Mouse (Mus musculus): ENCODE data around the gene Apba1. TPM values are rescaled to one million over a fixed set of nuclear protein-coding genes. Genes with fewer than 3 reads are reported as not detected.

Apba1 gene
- polyA plus RNA-seq, 2 experiments, result 0.55 to 2.5 TPM

- DNase-seq (ENCODE audit: low spot score) (no peak), ATAC-seq (ENCODE audit: low FRiP score, low read depth) (no peak)
- H3K4me2 ChIP-seq (replicated peaks; ENCODE audit: low read depth, low read length, severe bottlenecking), result no peak overlapping the region
- no peak for TF ChIP-seq POLR2A (IDR thresholded peaks at IDR 0.05; ENCODE audit: borderline replicate concordance, extremely low read depth, insufficient read depth, insufficient read length)
- H3K27me3 ChIP-seq (ENCODE audit: control insufficient read depth, insufficient read depth, low read length), result no peaks in the 10 kb centered on the region
- no peaks in the 10 kb centered on the region for H3K9me3 ChIP-seq (ENCODE audit: control insufficient read depth, low read length)
- no peak overlapping the region for H3K27ac ChIP-seq (replicated peaks; ENCODE audit: low read depth, low read length)
- H3K4me1 ChIP-seq (ENCODE audit: control insufficient read depth, insufficient read depth, low read length), result no peaks in the 10 kb centered on the region
- no peak overlapping the region for H3K9ac ChIP-seq (ENCODE audit: low read depth, low read length, severe bottlenecking)
- H3K36me3 ChIP-seq (ENCODE audit: control insufficient read depth, insufficient read depth, low read length), result no peaks in the 10 kb centered on the region
- H3K4me3 ChIP-seq (replicated peaks; ENCODE audit: low read length), result no peak overlapping the region
- 82% methylated on average over 6 of the region's 6 CpGs for WGBS
Observed at GRCm38 (mm10) chr19:23946026-23946685, 187.5 kb downstream of the Apba1 start.

GRCm38 (mm10) chr19:23946751-23947150 lies 188.1 kb downstream of the Apba1 start:
- DNase-seq (ENCODE audit: low spot score), result no peak
- 85% methylated on average over 4 of the region's 4 CpGs for WGBS

GRCm38 (mm10) chr19:23947871-23948270 lies 189.2 kb downstream of the Apba1 start:
- H3K4me2 ChIP-seq (replicated peaks; ENCODE audit: low read depth, low read length, severe bottlenecking), result no peak overlapping the region
- H3K4me1 ChIP-seq (ENCODE audit: control insufficient read depth, insufficient read depth, low read length), result no peaks in the 10 kb centered on the region
- DNase-seq (ENCODE audit: low spot score) (no peak), ATAC-seq (ENCODE audit: low FRiP score, low read depth) (no peak)
- no peak for TF ChIP-seq POLR2A (IDR thresholded peaks at IDR 0.05; ENCODE audit: borderline replicate concordance, extremely low read depth, insufficient read depth, insufficient read length)
- no peaks in the 10 kb centered on the region for H3K27me3 ChIP-seq (ENCODE audit: control insufficient read depth, insufficient read depth, low read length)
- H3K9me3 ChIP-seq (ENCODE audit: control insufficient read depth, low read length), result no peaks in the 10 kb centered on the region
- H3K36me3 ChIP-seq (ENCODE audit: control insufficient read depth, insufficient read depth, low read length), result no peaks in the 10 kb centered on the region
- H3K27ac ChIP-seq (replicated peaks; ENCODE audit: low read depth, low read length), result no peak overlapping the region
- WGBS, result 61% methylated on average over 4 of the region's 4 CpGs
- H3K9ac ChIP-seq (ENCODE audit: low read depth, low read length, severe bottlenecking), result no peak overlapping the region
- H3K4me3 ChIP-seq (replicated peaks; ENCODE audit: low read length), result no peak overlapping the region

More at GRCm38 (mm10) chr19:23946751-23947150, 188.1 kb downstream of the Apba1 start:
- ATAC-seq (ENCODE audit: low FRiP score, low read depth), result no peak
- no peak for TF ChIP-seq POLR2A (IDR thresholded peaks at IDR 0.05; ENCODE audit: borderline replicate concordance, extremely low read depth, insufficient read depth, insufficient read length)
- H3K36me3 ChIP-seq (ENCODE audit: control insufficient read depth, insufficient read depth, low read length), result no peaks in the 10 kb centered on the region
- no peak overlapping the region for H3K4me2 ChIP-seq (replicated peaks; ENCODE audit: low read depth, low read length, severe bottlenecking)
- no peaks in the 10 kb centered on the region for H3K4me1 ChIP-seq (ENCODE audit: control insufficient read depth, insufficient read depth, low read length)
- no peak overlapping the region for H3K27ac ChIP-seq (replicated peaks; ENCODE audit: low read depth, low read length)
- no peak overlapping the region for H3K9ac ChIP-seq (ENCODE audit: low read depth, low read length, severe bottlenecking)
- H3K4me3 ChIP-seq (replicated peaks; ENCODE audit: low read length), result no peak overlapping the region
- H3K9me3 ChIP-seq (ENCODE audit: control insufficient read depth, low read length), result no peaks in the 10 kb centered on the region
- H3K27me3 ChIP-seq (ENCODE audit: control insufficient read depth, insufficient read depth, low read length), result no peaks in the 10 kb centered on the region

GRCm38 (mm10) chr19:23948301-23949000 lies 189.8 kb downstream of the Apba1 start:
- no peak overlapping the region for H3K9ac ChIP-seq (ENCODE audit: low read depth, low read length, severe bottlenecking)
- TF ChIP-seq POLR2A (IDR thresholded peaks at IDR 0.05; ENCODE audit: borderline replicate concordance, extremely low read depth, insufficient read depth, insufficient read length), result no peak
- H3K4me2 ChIP-seq (replicated peaks; ENCODE audit: low read depth, low read length, severe bottlenecking), result no peak overlapping the region
- H3K36me3 ChIP-seq (ENCODE audit: control insufficient read depth, insufficient read depth, low read length), result no peaks in the 10 kb centered on the region
- H3K9me3 ChIP-seq (ENCODE audit: control insufficient read depth, low read length), result no peaks in the 10 kb centered on the region
- DNase-seq (ENCODE audit: low spot score), result no peak
- no peaks in the 10 kb centered on the region for H3K4me1 ChIP-seq (ENCODE audit: control insufficient read depth, insufficient read depth, low read length)
- no peak overlapping the region for H3K4me3 ChIP-seq (replicated peaks; ENCODE audit: low read length)
- 45% methylated on average over 12 of the region's 12 CpGs for WGBS
- no peak overlapping the region for H3K27ac ChIP-seq (replicated peaks; ENCODE audit: low read depth, low read length)
- H3K27me3 ChIP-seq (ENCODE audit: control insufficient read depth, insufficient read depth, low read length), result no peaks in the 10 kb centered on the region
- ATAC-seq (ENCODE audit: low FRiP score, low read depth), result no peak

- no peaks in the 10 kb centered on the region for H3K9me3 ChIP-seq (ENCODE audit: control insufficient read depth, low read length)
- no peak overlapping the region for H3K27ac ChIP-seq (replicated peaks; ENCODE audit: low read depth, low read length)
- H3K9ac ChIP-seq (ENCODE audit: low read depth, low read length, severe bottlenecking), result no peak overlapping the region
- DNase-seq (ENCODE audit: low spot score) (no peak), ATAC-seq (ENCODE audit: low FRiP score, low read depth) (no peak)
- H3K4me3 ChIP-seq (replicated peaks; ENCODE audit: low read length), result no peak overlapping the region
- no peaks in the 10 kb centered on the region for H3K36me3 ChIP-seq (ENCODE audit: control insufficient read depth, insufficient read depth, low read length)
- no peak overlapping the region for H3K4me2 ChIP-seq (replicated peaks; ENCODE audit: low read depth, low read length, severe bottlenecking)
- no peak for TF ChIP-seq POLR2A (IDR thresholded peaks at IDR 0.05; ENCODE audit: borderline replicate concordance, extremely low read depth, insufficient read depth, insufficient read length)
- peaks cover 3% of the 10 kb centered on the region; the same call in 1 of the 2 replicates for H3K4me1 ChIP-seq (ENCODE audit: control insufficient read depth, insufficient read depth, low read length)
- H3K27me3 ChIP-seq (ENCODE audit: control insufficient read depth, insufficient read depth, low read length), result no peaks in the 10 kb centered on the region
- 86% methylated on average over 8 of the region's 8 CpGs for WGBS
Observed at GRCm38 (mm10) chr19:23955461-23955860, 196.8 kb downstream of the Apba1 start.
